Mouse (Mus musculus) heart, adult 9 months (tissue): Measurements from ENCODE around the gene Snx32.

Experiments
- DNase-seq, 2 experiments: peaks; one replicate each; pipeline ENCODE4 v3.0.0; 2022; ENCODE audit warnings: low spot score in 2 of 2

The Snx32 gene

DNA sequence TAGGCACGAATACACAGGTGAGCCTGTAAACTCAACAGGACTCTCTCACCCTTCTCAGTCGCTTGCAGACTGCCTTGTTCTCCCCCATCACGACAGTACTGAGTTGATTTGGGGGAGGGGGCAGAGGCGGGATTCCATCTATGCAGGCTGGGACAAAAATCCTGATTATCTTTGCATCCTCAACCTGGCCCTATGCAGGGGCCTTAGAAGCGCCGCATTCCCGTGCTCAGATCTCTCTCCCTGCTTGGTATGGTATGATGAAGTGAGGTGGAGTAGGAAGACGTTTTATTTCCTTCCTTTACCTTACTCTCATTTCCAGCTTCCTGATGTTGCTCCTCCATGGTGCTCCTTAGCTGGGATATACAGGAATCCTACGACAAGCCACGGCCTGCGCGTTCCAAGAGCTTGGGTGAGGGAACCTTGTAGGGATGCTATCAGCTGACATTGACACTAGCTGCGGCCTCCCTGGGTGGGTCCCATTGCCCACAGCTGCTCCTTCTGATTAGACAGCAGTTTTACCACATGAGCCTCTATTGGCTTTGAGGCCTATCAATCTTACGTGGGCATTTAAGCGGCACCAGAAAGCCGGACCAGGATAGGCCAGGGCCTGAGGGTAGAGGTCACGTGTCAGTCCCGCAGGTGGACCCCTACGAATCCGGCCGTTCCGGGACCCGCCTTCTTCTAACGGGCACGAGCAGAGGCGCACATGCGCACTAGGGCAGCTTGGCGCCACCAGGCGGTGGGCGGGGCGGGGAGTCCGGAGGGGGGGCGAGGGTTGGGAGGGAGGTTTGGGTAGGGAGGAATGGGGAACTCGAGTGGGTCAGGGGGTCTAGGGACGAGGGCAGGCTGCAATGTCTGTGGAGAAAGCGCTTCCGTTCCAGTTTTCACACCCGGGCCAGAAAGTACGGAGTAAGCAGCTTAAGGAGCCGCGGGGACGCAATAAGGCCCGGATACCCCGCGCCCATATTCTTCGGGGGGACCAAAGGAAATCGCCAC lies at the start of gene Snx32:
TSS of gene Snx32 (minus strand) at position 508 of the 996 bp plus-strand sequence.
- DNase-seq, result peak; percentile 99

DNA sequence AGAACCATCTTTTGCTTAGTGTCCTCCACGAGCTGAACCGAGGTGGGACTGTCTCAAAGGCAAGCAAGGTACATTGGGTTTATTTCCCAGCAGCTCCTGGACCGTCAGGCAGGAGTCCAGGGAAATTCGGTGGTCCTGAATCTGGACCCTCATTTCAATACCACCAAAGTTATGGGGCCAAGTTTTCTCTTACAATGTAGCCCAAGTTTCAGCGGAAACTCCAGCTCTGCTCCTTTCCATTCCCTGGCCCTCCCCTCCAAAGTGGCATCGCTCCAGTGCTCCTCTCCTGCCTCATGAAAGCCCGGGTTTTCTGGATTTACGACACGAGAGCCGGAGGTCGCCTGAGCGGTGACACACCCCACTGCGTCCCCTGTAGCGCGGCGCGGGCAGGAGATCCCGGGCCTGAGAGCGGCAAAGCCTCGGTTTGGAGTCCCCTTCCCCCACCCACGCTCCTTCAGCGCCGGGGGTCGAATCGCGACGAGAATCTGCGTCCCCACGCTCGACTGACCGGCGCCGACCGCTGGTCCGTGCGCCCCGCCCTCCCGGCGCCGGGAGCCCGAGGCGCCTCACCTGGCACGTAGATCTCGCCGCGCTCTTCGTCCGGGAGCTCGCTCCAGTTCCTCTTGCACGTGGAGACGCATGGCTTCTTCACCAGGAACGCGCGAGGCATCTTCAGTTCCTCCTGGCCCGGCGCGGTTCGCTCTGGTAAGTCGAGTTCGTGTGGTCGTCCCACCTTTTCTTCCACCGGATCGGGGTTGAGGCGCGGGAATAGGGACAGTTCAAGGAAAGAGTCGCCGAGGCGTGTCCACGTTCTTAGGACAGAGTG lies 49.5 kb upstream of the Snx32 start:
- DNase-seq, result no peak

DNA sequence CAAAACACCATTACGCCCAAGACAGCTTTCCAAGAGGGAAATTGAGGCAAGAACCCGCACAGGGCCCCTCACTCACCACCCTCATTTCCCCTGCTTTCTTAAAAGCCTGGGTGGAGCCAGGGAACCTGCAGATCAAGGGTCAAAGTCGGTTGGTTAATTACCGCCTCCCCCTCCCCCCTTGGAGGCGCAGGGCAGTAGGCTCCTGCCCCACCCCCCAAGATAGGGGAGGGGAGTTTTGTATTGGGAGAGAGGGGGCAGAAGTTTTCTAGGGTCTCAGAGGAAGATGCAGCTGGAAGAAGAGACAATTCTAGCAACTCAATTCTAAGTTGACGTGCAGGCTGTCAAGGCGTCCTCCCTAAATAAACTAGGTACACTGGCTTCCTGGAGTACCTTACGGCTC lies 48.9 kb upstream of the Snx32 start:
- DNase-seq, result no peak

DNA sequence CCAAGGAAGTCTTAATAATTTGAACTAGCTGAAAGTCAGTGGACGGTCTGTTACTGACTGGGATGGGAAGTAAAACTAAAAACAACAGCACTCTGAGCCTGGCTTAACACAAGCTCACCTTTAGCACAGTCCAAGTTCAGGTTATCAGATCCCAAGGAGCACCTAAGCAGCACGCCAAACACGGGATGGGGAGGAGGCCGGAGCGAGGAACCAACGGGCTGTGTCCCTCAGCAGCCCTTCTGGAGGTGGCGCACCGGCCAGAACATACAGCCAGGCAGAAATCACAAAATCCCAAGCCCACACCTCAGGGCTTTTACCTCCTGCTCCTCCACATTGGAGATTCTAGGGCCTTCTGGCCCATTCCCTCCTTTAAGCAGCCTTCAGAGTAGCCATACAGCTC lies 48.4 kb upstream of the Snx32 start:
- no peak for DNase-seq

DNA sequence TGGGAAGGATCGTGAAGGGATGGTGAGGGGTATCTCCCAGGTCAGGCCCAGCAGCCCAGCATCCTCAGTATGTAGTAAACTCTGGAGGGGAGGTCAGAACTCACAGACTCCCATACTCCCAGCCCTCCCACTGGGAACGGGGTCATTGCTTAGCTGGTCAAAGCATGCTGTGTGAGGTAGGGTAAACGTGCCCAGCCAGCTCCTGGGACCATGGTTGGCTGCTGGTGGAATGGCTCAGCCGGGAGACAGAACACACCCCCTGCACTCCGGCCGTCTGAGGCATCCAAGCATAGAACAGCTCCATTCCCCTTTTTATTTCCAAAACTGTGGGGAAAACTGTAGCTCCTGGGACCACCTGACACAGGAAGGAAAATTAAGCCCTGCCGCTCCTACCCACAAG lies 47.8 kb upstream of the Snx32 start:
- DNase-seq, result no peak

DNA sequence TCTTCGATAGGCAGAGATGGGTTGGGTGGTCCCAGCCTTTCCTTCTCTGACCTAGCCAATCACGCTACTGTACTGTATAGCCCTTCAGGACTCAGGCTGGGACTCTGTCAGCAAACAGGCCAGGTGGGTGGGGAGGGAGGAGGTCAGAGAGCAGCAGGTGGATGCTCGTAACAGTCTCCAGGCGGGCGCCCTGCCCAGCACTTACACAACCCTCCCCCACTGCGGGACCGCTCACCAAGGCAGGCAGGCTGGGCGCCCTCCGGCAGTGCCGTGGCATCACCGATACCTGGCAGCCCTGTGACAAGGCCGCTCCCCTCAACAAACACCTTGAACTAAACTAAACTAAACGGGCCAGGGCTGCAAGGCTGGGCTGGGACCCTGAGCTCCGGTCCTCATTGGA lies 43.9 kb upstream of the Snx32 start:
- no peak for DNase-seq

DNA sequence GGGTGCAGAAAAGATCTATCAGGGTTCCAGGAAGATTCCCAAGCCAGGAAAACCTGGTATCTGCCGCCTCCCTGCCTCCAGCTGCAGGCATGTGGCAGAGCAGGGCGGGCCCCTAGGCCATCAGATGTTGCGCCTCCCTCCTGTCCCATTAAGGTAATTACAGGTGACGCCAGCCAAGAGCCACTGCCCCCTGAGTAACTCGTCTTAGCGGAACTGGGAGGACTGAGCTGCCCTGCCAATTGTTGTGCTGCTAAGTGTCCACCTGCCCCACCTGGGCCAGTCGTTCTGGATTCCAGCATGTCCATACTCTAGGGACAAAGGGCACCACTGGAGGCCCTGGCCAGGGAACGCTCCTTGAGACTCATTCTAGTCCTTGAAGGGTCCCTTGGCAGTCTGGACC lies 43.5 kb upstream of the Snx32 start:
- no peak for DNase-seq

DNA sequence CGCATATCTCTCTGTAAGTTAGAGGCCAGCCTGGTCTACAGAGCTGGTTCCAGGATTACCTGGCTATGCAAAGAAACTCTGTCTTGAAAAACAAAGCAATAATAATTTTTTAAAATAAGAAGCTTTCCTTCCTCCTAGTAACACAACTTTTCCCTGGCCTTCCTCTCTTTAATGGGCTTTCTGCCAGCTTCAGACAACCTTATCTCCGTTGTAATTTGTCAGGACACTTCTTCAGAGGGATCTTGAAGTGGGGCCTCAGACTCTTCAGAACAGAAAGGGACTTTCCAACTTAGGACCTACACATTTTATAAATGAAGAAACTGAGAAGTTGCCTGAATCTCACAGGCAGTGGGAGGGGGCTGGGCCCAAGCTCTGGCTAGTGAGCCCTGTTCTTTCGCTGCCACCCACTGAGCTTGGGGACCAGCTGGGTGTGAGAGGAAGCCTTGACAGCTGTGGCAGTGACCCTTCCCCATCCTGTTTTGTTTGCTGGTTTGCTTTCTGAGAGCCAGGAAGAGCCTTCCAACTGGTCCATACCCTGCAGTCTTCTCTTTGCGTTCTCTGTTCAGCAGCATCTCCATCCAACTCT lies 37.2 kb upstream of the Snx32 start:
- DNase-seq, result no peak

DNA sequence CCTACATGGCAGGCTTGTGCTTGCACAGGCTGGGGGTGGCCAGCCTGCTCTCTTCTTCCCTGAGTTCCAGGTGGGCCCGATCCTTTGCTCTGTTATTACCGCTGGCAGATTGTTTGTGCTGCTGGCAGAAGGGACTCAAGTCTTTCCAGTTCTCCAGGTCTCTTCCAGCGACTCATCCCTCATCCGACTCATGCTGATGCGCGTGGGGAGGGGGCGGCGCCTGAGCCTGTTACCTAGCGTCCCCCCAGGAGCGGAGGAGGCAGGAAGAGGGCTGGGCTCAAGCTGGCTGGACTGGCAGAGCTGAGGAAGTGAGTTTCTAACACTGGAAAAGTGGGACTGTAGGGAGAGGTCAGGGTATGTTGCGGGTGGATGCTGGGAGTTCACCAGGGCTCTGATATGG lies 33.7 kb upstream of the Snx32 start:
- DNase-seq, result no peak

DNA sequence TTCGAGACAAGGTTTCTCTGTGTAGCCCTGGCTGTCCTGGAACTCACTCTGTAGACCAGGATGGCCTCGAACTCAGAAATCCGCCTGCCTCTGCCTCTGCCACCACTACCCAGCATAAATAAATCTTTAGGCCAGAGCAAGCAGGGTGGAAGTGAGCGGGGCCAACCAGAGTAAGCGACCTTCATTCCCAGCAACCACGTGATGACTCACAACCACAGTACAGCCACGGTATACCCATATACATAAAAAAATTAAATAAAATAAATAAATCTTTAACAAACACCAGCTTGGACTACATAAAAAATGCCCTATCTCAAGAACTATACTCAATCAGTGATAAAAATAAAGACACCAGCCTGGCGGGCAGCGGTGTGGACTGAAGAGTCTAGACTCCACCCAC lies 33.0 kb upstream of the Snx32 start:
- no peak for DNase-seq

DNA sequence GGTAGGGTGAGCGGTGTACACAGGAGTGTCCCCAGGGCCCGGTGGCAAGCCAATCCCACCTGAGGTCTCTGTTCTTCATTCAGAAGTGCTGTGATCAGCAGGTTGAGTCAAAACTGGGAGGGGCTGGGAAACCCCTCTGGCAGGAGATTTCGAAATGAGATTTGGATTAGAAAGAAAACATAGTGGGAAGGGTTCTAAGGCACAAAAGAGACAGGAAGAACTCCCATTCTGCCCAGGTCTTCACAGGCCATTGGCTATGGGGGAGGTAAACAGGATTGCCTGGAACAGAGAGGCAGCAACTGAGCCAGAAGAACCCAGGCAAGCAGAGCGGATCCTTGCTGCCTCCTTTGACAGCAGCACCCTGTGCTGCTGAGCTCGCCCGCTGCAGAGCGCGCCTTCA lies 28.4 kb upstream of the Snx32 start:
- no peak for DNase-seq

DNA sequence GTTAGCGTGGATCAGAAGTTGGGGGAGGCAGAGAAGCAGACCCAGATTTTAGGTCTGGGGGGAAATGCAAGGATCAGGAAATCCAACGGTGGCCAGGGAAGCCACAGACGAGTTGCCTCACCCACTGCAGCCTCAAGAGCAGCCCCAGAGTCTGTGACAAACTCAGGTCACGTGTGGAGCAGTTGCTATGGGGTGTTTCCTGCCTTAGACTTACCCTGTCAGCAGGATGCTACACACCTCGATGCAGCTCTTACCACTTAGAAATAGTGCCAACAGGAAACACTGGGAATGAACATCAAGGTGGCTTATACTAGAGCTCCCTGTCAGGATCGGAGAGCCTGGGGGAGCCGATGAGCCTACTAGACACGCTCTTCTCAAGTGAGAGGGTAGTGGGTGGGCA lies 22.2 kb upstream of the Snx32 start:
- no peak for DNase-seq

DNA sequence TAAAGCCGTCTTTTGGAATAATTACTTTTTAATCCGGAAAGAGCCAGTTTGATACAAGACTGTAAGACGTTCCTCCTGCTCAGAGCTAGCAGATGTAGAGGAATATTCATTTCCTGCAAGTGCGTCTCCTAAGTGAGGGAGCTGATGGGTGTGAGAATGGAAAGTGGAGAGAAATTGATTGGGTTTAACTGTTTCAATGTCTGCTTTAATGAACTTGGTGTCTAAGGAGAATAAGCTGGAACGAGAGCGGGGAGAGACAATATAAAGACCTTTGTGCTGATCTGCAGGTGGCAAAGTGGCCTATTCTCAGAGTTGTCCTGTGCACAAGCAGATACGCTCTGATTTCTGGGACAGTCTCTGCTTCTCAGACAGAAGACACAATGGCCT lies 19.8 kb upstream of the Snx32 start:
- DNase-seq, result no peak

DNA sequence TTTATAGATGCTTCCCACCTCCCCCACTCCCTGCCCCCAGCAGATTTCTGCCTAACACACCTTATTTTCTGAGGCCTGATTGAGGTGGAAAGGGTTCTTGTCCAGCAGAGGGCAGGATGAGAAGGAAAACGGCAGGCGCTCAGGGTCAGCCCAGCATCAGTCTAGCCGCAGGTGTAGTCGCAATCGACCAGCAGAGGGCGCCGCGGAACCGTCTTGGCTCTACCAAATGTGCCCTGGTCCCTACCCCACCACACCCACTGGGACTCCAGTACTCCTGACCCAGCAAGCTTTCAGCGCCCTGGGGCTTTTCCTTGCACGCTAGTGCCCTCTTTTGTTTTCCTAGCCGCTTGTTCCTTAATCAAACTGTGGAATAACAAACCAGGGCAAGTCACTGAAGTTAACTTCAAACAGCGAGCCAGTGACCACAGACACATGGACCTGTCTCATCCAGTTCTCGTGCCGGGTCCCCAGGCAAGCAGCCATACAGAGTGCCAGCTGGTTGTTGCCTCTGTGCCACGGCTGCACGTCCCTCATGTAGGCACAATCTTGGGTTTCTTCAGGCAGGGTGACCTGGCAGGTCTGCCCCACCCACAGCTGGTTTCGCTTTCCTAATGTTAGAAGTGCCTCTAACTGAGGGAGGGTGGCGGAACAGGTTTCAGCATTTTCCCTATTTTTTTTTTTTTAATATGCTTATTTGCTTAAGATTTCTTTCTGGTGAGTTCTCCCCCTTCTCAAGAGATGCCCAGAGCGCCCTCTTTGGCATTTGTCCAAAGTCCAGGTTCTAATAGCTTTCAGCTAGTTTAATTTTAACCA lies 19.2 kb upstream of the Snx32 start:
- DNase-seq, result peak; percentile 94 to 95

DNA sequence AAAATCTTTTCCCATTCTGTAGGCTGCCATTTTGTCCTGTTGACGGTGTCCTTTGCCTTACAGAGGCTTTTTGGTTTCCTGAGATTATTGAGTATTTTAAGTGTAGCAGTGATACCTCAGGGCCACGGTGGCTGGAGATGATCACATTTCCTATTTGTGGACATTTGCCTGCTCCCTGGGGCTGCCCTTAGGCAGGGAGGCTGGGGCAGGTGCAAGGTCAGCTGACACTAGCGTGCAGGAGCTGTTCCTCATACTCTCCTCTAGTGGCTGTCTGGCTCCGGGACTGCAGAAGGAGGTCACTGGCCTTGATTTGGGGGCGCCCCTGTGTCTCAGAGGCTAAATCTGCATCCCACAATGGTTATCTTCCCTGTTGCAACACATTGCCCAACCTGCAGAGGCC lies 14.9 kb upstream of the Snx32 start:
- DNase-seq, result no peak

DNA sequence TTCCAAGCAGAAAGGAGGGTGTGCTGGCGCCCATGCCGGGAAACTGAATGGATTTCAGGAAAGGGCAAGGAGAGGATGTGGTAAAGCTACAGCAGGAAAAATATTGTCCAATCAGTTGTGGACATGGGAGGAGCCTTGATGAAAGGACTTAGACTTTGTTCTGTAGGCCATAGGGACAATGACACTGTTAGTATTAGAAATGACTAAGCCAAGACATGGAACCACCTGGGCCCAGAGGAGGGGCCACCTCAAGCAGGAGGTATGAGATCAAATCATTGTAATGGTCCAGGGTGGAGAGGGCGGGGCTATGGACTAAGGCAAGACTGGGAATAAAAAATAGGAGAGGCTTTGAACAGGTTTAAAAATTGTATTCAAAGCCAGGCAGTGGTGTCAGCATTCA lies 8.4 kb upstream of the Snx32 start:
- DNase-seq, result no peak

DNA sequence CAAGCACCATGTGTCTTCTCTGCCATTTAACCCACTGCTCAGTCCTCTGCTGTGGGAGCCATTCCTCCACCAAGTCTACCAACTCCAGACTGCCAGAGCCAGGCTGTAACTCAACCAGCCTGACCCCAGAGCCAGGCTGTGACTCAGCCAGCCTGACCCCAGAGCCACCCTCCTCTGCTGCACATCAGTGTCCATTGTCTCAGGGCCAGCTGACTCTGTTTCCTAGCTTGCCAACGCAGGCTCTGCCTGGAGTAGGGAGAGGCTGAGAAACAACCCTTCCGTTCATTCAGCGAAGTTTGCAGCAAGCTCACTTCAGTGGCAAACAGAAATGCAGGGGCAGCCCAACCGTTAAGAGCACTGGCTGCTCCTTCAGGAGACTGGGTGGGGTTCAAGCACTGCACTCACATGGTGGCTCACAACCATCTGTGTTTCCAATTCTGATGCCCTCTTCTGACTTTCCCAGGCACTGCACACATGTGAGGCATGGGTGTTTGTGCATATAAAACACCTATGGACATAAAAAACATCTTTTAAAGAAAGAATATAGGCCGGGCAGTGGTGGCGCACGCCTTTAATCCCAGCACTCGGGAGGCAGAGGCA lies 6.7 kb upstream of the Snx32 start:
- DNase-seq, result no peak

DNA sequence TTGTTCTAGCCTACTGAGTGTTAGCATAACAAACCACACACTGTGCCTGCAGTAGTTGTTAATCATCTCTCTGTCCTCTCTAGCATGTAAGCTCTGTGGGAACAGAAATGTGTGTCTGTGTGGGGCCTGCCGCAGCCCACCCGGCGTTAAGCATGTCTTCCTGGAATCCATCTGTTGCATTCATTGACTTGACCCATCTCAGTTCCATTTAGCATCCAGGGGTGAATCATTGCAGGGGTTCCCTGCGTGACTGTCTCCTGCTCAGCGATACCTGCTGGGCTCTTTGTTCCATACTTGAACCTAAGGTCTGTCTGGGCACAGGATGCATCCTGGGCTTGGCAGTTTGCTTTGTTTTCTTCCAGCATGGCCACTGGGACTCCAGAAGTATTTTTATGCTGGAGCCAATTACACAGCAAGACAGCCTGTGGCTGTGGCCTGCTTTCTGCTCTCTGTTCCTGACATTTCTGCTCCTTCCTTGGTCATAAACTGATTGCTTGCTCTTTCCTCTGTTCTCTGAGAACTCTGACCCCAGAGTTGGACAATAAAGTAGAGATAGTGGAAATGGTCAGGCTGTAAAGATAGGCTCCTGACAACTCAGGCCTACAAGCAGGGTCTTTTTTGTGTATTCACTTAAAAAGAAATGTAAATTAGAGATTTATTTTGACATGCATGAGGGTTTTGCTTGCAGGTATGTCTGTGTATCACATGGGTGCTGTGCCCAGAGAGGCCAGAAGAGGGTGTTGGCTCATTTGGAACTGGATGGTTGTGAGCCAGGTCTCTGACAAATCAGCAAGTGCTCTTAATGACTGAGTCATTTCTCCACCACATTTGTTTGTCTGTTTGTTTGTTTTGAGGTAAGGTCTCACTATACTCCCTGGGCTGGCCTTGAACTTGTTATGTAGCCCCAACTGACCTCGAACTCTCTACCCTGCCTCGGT lies 5.8 kb upstream of the Snx32 start:
- DNase-seq, result no peak

DNA sequence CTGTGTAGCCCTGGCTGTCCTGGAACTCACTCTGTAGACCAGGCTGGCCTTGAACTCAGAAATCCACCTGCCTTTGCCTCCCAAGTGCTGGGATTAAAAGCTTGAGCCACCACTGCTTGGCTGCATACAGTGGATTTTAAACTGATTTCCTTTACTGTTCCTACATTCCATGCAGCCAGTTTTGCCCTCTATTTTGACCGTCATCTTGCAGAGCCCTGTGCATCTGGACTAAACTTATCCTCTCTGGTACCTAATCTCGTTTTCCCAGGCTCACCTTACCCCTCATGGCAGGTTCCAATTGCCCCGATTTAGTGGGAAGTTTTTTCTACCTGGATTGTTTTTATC lies 2.6 kb upstream of the Snx32 start:
- DNase-seq, result no peak
